11 mouse cellular contexts compared by ENCODE assay signal in genomic region chr7:127925252-127925651, GRCm38 (mm10). TPM values are rescaled to one million over a fixed set of nuclear protein-coding genes. Genes with fewer than 3 reads are reported as not detected.
DNase-seq lines count a peak whose midpoint lies in the region; ATAC-seq and TF ChIP-seq lines count a peak whose summit lies in the region.
"Had no signal": no experiment of that assay in that cellular context is flagged by ENCODE, and none has a peak within 500 bp of the region (broad histone marks: within the 10 kb centered on the region; RNA-seq: fewer than 3 reads in every experiment).

No protein-coding gene starts in this region.

- H3K4me2 ChIP-seq in embryonic facial prominence, embryonic 15.5 days (replicated peaks), result no peak overlapping the region
- H3K4me2 ChIP-seq in kidney, embryonic 16.5 days (replicated peaks; ENCODE audit: low read depth, low read length), result peak overlapping the region; percentile 14; the same call in 1 of the 2 replicates
- H3K4me2 ChIP-seq: hindbrain, embryonic 15.5 days; liver, embryonic 11.5 days had no signal

- WGBS in embryonic facial prominence, embryonic 15.5 days, result 54% methylated on average over 5 of the region's 5 CpGs
- 47% methylated on average over 5 of the region's 5 CpGs for WGBS in kidney, embryonic 16.5 days

- H3K9ac ChIP-seq in embryonic facial prominence, embryonic 15.5 days, result no peak overlapping the region
- H3K9ac ChIP-seq in kidney, embryonic 16.5 days (replicated peaks; ENCODE audit: low read length), result peak overlapping the region; percentile 56
- H3K9ac ChIP-seq: hindbrain, embryonic 15.5 days had no signal

- no peaks in the 10 kb centered on the region for H3K27me3 ChIP-seq in Patski
- H3K27me3 ChIP-seq in embryonic facial prominence, embryonic 15.5 days, result peaks cover 13% of the 10 kb centered on the region
- H3K27me3 ChIP-seq in kidney, embryonic 16.5 days (ENCODE audit: insufficient read depth, low read length), result no peaks in the 10 kb centered on the region

- peak; percentile 55 for ATAC-seq in Patski
- ATAC-seq in embryonic facial prominence, embryonic 15.5 days (ENCODE audit: insufficient number of reproducible peaks, low FRiP score, low TSS enrichment, low read depth), result peak; percentile 70
- peak; percentile 88 for ATAC-seq in kidney, embryonic 16.5 days (ENCODE audit: low FRiP score, low TSS enrichment)
- no peak for ATAC-seq in activated CD4-positive, CD25-positive, alpha-beta regulatory T cell, adult 4 months
- ATAC-seq: midbrain, embryonic 16.5 days had no signal

- peak overlapping the region; percentile 68 for H3K27ac ChIP-seq in embryonic facial prominence, embryonic 15.5 days (replicated peaks)
- H3K27ac ChIP-seq in kidney, embryonic 16.5 days (ENCODE audit: low read length), result peak overlapping the region; percentile 97
- H3K27ac ChIP-seq: hindbrain, embryonic 15.5 days had no signal

- peaks cover 17% of the 10 kb centered on the region for H3K4me1 ChIP-seq in embryonic facial prominence, embryonic 15.5 days
- H3K4me1 ChIP-seq in kidney, embryonic 16.5 days (ENCODE audit: insufficient read depth, low read length), result peaks cover 38% of the 10 kb centered on the region
- H3K4me1 ChIP-seq: hindbrain, embryonic 15.5 days had no signal

- DNase-seq in Patski (ENCODE audit: low read depth, low spot score), result no peak
- DNase-seq in lung, postnatal 14 days, result peak; percentile 66
- no peak for DNase-seq in cerebellum, postnatal 10 days
- DNase-seq in neural tube, embryonic 10.5 days (ENCODE audit: extremely low spot score, low spot score), result no peak
- DNase-seq: heart, adult 18-20 months had no signal

- CTCF ChIA-PET in Patski (lab: Charles Lee), result interaction anchor here (0.7 to 10.1 kb wide), 3 partner anchors 9 to 15 kb away, joined by 3 to 123 read pairs (median 4); no protein-coding TSS in a partner anchor

- in situ Hi-C loops in Patski (cut with MboI; ENCODE audit: low pct_unique_long_range_greater_than_20kb), result no loop called here

- no peak for TF ChIP-seq CTCF in Patski (IDR thresholded peaks at IDR 0.05)

- H3K36me3 ChIP-seq in embryonic facial prominence, embryonic 15.5 days, result peaks cover 49% of the 10 kb centered on the region
- peaks cover 25% of the 10 kb centered on the region for H3K36me3 ChIP-seq in kidney, embryonic 16.5 days (ENCODE audit: insufficient read depth, low read length)

- H3K4me3 ChIP-seq in embryonic facial prominence, embryonic 15.5 days (replicated peaks), result no peak overlapping the region
- H3K4me3 ChIP-seq in kidney, embryonic 16.5 days (ENCODE audit: low read length), result no peak overlapping the region
- H3K4me3 ChIP-seq: hindbrain, embryonic 15.5 days had no signal

- POLR2A ChIA-PET in Patski (lab: Charles Lee), result interaction anchor here (0.6 to 0.7 kb wide), 2 partner anchors 13 to 63 kb away, joined by 3 to 4 read pairs; partner anchors contain the start of gene Kat8

- no peaks in the 10 kb centered on the region for H3K9me3 ChIP-seq in embryonic facial prominence, embryonic 15.5 days (replicated peaks)
- no peaks in the 10 kb centered on the region for H3K9me3 ChIP-seq in kidney, embryonic 16.5 days (ENCODE audit: low read length)
- H3K9me3 ChIP-seq: hindbrain, embryonic 15.5 days had no signal

RNA-seq across cellular contexts. Expression of gene Prss8, which starts 4.7 kb away (rescaled TPM):
- 0.05 TPM for polyA plus RNA-seq in Patski (2021)
- 15.8 and 17.2 TPM in 2 replicates for polyA plus RNA-seq in embryonic facial prominence, embryonic 15.5 days (2015; fragmentation: Nextera tagmentation; extraction: Ambion mirVana)
- polyA plus RNA-seq in kidney, embryonic 16.5 days (2015; fragmentation: Nextera tagmentation; extraction: Ambion mirVana), result 93.2 and 98.7 TPM in 2 replicates
- not detected for polyA plus RNA-seq in activated CD4-positive, CD25-positive, alpha-beta regulatory T cell, adult 4 months (2017; shearing (Covaris generic))

RNA-seq across cellular contexts. Expression of gene Kat8, which starts 12.9 kb away (rescaled TPM):
- 22.1 TPM for polyA plus RNA-seq in Patski (2021)
- 39.8 and 40.2 TPM in 2 replicates for polyA plus RNA-seq in embryonic facial prominence, embryonic 15.5 days (2015; fragmentation: Nextera tagmentation; extraction: Ambion mirVana)
- polyA plus RNA-seq in kidney, embryonic 16.5 days (2015; fragmentation: Nextera tagmentation; extraction: Ambion mirVana), result 42.7 and 44.4 TPM in 2 replicates
- 10 to 100 TPM; 29.9 to 32.1 TPM for polyA plus RNA-seq in activated CD4-positive, CD25-positive, alpha-beta regulatory T cell, adult 4 months (2017; shearing (Covaris generic))

RNA-seq across cellular contexts. Expression of gene Prss36, which starts 21.3 kb away (rescaled TPM):
- polyA plus RNA-seq in Patski (2021), result 6.8 TPM
- polyA plus RNA-seq in embryonic facial prominence, embryonic 15.5 days (2015; fragmentation: Nextera tagmentation; extraction: Ambion mirVana), result 12.1 and 12.2 TPM in 2 replicates
- polyA plus RNA-seq in kidney, embryonic 16.5 days (2015; fragmentation: Nextera tagmentation; extraction: Ambion mirVana), result 15.2 TPM in 2 replicates
- 1 to 10 TPM; 2.1 to 3.6 TPM for polyA plus RNA-seq in activated CD4-positive, CD25-positive, alpha-beta regulatory T cell, adult 4 months (2017; shearing (Covaris generic))

RNA-seq across cellular contexts. Expression of gene Bckdk, which starts 21.4 kb away (rescaled TPM):
- polyA plus RNA-seq in Patski (2021), result 75.7 TPM
- 108 and 112 TPM in 2 replicates for polyA plus RNA-seq in embryonic facial prominence, embryonic 15.5 days (2015; fragmentation: Nextera tagmentation; extraction: Ambion mirVana)
- polyA plus RNA-seq in kidney, embryonic 16.5 days (2015; fragmentation: Nextera tagmentation; extraction: Ambion mirVana), result 155 and 156 TPM in 2 replicates
- 10 to 100 TPM; 62.4 to 77.7 TPM for polyA plus RNA-seq in activated CD4-positive, CD25-positive, alpha-beta regulatory T cell, adult 4 months (2017; shearing (Covaris generic))

RNA-seq across cellular contexts. Expression of gene Vkorc1, which starts 29.8 kb away (rescaled TPM):
- polyA plus RNA-seq in Patski (2021), result 77.0 TPM
- 234 and 262 TPM in 2 replicates for polyA plus RNA-seq in embryonic facial prominence, embryonic 15.5 days (2015; fragmentation: Nextera tagmentation; extraction: Ambion mirVana)
- polyA plus RNA-seq in kidney, embryonic 16.5 days (2015; fragmentation: Nextera tagmentation; extraction: Ambion mirVana), result 163 and 168 TPM in 2 replicates
- 10 to 100 TPM; 20.9 to 31.8 TPM for polyA plus RNA-seq in activated CD4-positive, CD25-positive, alpha-beta regulatory T cell, adult 4 months (2017; shearing (Covaris generic))

Comparison
In these comparisons a context has a peak if more than half of its experiments do, and no peak if none do; other contexts are left out.
1. RNA of gene Prss8, which starts 4.7 kb away (polyA plus RNA-seq): 93.2 to 98.7 TPM in kidney, embryonic 16.5 days and 15.8 to 17.2 TPM in embryonic facial prominence, embryonic 15.5 days; 0.05 TPM in Patski (single experiment) and not detected in activated CD4-positive, CD25-positive, alpha-beta regulatory T cell, adult 4 months; every median in the first group is over 10 times any median in the second.